Mouse (Mus musculus): ENCODE measurements around the gene Atp5d. TPM values are rescaled to one million over a fixed set of nuclear protein-coding genes. Genes with fewer than 3 reads are reported as not detected.

Gene Atp5d
- polyA plus RNA-seq, 1 experiment, result 709 TPM

DNA sequence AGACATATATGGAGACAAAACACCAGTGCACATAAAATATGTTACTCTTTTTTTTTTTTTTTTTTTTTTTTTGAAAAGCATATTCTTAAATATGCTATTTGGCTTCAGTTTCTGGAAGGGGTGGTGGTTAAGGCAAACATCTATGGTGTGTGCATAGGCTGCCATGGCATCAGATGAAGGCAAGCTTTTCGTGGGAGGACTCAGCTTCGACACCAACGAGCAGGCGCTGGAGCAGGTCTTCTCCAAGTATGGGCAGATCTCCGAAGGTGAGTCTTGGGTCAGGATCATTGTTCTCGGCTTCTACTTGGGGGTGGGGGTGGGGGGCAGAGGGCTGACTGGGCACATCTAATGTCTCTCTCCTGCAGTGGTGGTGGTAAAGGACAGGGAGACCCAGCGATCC, 31.2 kb downstream of the Atp5d start:
- no peak for TF ChIP-seq CTCF (IDR thresholded peaks at IDR 0.05; ENCODE audit: insufficient read depth, low read length)
- no peak for TF ChIP-seq POLR2A (IDR thresholded peaks at IDR 0.05; ENCODE audit: borderline replicate concordance, extremely low read depth, low read depth, low read length)
- WGBS, result 90% methylated on average over 7 of the region's 7 CpGs
- Histone ChIP-seq H3K4me1 (ENCODE audit: control insufficient read depth, insufficient read depth, low read length) (peaks cover 10% of the 10 kb centered on the region), H3K4me3 (replicated peaks; ENCODE audit: extremely low read depth, low read depth, low read length) (no peak overlapping the region)
- no peak for DNase-seq

DNA sequence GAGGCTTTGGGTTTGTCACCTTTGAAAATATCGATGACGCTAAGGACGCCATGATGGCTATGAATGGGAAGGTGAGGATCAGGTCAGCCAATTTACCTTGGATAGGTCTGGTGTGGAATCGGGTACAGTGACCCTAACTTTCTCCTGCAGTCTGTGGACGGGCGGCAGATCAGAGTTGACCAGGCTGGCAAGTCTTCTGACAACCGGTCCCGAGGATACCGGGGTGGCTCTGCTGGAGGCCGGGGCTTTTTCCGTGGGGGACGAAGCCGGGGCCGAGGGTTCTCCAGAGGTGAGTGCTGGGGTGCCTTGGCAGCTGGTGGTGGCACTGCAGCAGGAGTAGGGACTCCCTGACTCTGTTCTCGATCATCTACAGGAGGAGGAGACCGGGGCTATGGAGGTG, 31.6 kb downstream of the Atp5d start:
- peaks cover 10% of the 10 kb centered on the region for H3K4me1 ChIP-seq (ENCODE audit: control insufficient read depth, insufficient read depth, low read length)
- WGBS, result 93% methylated on average over 16 of the region's 16 CpGs
- no peak overlapping the region for H3K4me3 ChIP-seq (replicated peaks; ENCODE audit: extremely low read depth, low read depth, low read length)
- TF ChIP-seq CTCF (IDR thresholded peaks at IDR 0.05; ENCODE audit: insufficient read depth, low read length), result no peak
- no peak for TF ChIP-seq POLR2A (IDR thresholded peaks at IDR 0.05; ENCODE audit: borderline replicate concordance, extremely low read depth, low read depth, low read length)
- no peak for DNase-seq

DNA sequence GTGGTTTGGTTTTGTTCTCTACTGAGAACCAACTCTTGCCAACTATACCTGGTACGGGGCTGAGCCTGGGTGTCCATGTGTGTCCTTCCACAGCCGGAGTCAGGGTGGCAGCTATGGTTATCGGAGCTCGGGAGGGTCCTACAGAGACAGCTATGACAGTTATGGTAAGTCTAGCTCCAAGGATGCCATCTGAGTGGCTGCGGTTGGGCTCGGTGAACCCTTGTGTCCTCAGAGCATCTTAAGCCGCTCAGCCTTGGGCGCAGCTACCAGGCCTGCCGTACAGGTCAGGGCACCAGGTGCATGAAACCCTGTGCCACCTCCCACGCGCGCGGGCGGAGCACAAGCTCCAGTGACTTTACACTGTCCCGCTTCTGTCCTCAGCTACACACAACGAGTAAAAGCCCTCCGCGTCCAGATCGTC, 32.2 kb downstream of the Atp5d start:
- TF ChIP-seq POLR2A (IDR thresholded peaks at IDR 0.05; ENCODE audit: borderline replicate concordance, extremely low read depth, low read depth, low read length) (no peak), CTCF (IDR thresholded peaks at IDR 0.05; ENCODE audit: insufficient read depth, low read length) (no peak)
- no peak for DNase-seq
- Histone ChIP-seq H3K4me1 (ENCODE audit: control insufficient read depth, insufficient read depth, low read length) (peaks cover 10% of the 10 kb centered on the region), H3K4me3 (replicated peaks; ENCODE audit: extremely low read depth, low read depth, low read length) (no peak overlapping the region)
- 94% methylated on average over 19 of the region's 19 CpGs for WGBS

DNA sequence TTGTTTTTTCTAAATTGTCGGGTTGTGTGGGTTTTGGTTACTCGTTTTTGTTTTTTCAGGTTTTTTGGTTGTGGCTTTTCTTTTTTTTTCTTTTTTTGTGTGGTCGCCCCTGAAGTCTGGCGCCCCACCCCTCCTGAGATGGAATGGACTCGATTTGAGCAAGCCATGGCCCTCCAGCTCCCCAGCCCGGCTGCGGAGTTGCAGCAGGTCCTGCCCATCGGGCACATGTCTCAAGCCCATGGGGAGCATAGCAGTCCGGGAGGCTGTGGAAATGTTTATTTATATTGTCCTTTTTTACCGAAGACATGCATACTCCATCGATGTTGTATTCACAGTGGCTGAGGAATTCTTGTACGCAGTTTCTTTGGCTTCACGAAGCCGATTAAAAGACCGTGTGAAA, 32.8 kb downstream of the Atp5d start:
- WGBS, result 78% methylated on average over 15 of the region's 15 CpGs
- TF ChIP-seq CTCF (IDR thresholded peaks at IDR 0.05; ENCODE audit: insufficient read depth, low read length), result no peak
- no peak for TF ChIP-seq POLR2A (IDR thresholded peaks at IDR 0.05; ENCODE audit: borderline replicate concordance, extremely low read depth, low read depth, low read length)
- no peak for DNase-seq
- no peak overlapping the region for H3K4me3 ChIP-seq (replicated peaks; ENCODE audit: extremely low read depth, low read depth, low read length)
- peaks cover 10% of the 10 kb centered on the region for H3K4me1 ChIP-seq (ENCODE audit: control insufficient read depth, insufficient read depth, low read length)

DNA sequence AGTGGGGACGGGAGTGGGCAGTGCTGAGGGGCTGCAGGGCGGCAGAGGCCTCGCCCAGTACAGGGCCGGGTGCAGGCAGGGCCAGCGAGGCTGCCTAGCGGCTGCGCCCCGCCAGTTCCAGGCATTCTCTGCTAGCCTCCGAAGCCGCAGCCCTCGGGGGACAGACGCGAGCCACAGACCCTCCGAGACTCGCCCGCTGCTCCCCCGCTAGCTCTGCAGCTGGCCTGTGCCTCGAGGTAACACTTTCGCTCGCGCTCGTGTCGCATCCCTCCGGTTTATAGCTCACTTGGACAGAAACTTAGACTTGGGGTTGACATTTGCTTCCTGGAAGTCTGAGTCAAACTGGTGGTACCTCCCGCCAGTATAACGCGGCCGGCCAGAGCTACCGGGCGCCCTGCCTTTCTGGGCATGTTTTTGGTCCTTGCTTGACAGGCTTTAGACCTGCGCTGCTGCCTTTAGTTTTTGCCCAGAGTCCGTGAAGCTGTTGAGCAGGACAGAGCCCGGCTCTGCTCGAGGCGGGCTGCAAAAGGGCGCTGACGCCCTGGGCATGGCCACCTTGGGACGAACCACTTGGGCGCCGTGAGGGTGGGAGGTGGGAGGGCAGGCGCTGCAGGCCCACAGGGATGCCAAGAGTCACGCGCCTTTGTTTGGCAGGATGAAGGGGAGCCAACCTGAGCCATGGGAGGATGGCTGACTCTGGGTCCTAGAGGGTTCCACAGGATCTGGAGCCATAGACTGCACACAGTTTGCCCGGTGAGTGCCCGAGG, 33.5 kb downstream of the Atp5d start:
- Histone ChIP-seq H3K4me3 (replicated peaks; ENCODE audit: extremely low read depth, low read depth, low read length) (no peak overlapping the region), H3K4me1 (ENCODE audit: control insufficient read depth, insufficient read depth, low read length) (peaks cover 10% of the 10 kb centered on the region)
- no peak for DNase-seq
- WGBS, result 84% methylated on average over 45 of the region's 45 CpGs
- TF ChIP-seq POLR2A (IDR thresholded peaks at IDR 0.05; ENCODE audit: borderline replicate concordance, extremely low read depth, low read depth, low read length) (no peak), CTCF (IDR thresholded peaks at IDR 0.05; ENCODE audit: insufficient read depth, low read length) (no peak)

DNA sequence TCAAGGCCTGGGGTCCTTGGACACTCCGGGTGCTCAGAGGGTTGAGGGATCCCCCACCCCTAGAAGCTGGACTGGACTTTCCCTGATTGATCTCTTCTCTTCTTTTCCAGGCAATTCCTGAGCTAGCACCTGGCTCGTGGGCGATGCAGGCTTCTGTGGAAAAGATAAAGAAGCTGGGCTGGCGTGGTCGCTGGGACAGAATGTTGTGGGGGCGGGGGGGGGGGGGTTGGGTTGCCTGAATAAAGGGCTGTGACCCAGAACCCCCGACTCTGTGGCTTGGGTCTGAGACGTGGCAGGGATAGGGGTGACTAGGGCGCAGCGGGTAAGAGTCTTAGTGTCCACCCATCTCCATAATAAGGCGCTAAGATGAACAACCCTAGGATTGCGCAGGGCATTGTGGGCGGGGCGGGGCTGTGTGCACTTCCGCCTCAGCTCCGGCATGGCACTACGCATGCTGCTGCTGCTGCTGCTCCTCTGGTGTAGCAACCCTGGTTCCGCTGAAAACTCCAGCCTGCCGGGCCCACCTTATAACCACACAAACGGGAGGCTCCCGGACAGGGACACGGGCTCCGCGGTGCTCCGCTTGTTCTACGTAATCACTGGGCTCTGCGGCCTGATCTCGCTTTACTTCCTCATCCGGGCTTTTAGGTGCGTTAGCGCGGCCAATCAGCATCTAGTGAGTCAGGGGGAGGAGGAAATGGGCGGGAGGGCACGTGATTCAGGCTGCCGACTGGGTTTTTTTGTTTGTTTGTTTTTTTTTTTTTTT, 34.3 kb downstream of the Atp5d start, which contains the start of gene 1600002K03Rik:
1600002K03Rik (plus strand) TSS at position 418 of the 766 bp plus-strand sequence.
- TF ChIP-seq CTCF (IDR thresholded peaks at IDR 0.05; ENCODE audit: insufficient read depth, low read length), result no peak
- TF ChIP-seq POLR2A (IDR thresholded peaks at IDR 0.05; ENCODE audit: borderline replicate concordance, extremely low read depth, low read depth, low read length), result peak; percentile 83; the same call in 1 of the 2 replicates
- Histone ChIP-seq H3K4me1 (ENCODE audit: control insufficient read depth, insufficient read depth, low read length) (peaks cover 8% of the 10 kb centered on the region), H3K4me3 (replicated peaks; ENCODE audit: extremely low read depth, low read depth, low read length) (peak within 1 kb of the TSS; percentile 86)
- peak; percentile 92 for DNase-seq
- WGBS, result 9% methylated on average over 35 of the region's 35 CpGs

DNA sequence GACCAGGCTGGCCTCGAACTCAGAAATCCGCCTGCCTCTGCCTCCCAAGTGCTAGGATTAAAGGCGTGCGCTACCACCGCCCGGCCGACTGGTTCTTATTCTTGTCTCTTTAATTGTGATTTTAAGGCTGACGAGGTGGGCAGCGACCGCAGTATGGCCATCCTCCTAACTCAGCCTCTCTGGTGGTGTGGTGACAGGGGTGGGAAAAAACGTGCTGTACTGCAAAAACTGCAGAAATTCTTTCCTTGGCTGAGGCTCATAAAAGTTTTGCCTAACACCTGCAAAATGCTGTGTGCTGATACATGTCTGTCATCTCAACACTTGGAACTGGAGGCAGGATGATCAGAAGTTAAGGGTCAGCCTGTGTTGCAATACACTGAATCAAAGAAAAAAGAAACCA, 34.9 kb downstream of the Atp5d start:
- Histone ChIP-seq H3K4me1 (ENCODE audit: control insufficient read depth, insufficient read depth, low read length) (peaks cover 7% of the 10 kb centered on the region), H3K4me3 (replicated peaks; ENCODE audit: extremely low read depth, low read depth, low read length) (peak overlapping the region; percentile 46)
- no peak for TF ChIP-seq CTCF (IDR thresholded peaks at IDR 0.05; ENCODE audit: insufficient read depth, low read length)
- DNase-seq, result peak; percentile 46
- 9% methylated on average over 11 of the region's 11 CpGs for WGBS

DNA sequence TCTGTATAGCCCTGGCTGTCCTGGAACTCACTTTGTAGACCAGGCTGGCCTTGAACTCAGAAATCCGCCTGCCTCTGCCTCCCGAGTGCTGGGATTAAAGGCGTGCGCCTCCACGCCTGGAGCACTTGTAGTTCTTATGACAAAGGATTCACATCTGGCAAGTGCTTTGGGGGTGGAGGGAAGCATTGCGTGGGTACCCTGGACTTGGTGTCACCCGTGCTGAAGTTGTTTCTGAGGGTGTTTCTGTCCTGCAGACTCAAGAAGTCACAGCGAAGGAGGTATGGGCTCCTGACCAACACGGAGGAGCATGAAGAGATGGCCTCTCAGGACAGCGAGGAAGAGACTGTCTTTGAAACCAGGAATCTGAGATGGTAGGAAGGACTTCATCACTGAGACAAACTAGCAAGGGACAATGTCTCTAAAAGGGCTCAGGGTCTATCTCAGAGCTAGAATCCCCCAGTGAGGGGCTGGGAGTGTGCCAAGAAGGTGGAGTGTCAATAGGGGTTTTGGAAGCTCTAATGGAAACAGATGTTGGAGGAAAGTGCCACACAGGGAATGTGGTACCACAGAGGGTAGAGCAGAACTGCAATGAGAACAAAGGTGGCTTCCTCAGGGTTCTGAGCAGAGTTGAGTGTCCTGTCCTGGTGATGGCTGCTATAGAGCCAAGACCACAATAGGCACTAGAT, 35.7 kb downstream of the Atp5d start:
- WGBS, result 85% methylated on average over 10 of the region's 10 CpGs
- DNase-seq, result no peak

DNA sequence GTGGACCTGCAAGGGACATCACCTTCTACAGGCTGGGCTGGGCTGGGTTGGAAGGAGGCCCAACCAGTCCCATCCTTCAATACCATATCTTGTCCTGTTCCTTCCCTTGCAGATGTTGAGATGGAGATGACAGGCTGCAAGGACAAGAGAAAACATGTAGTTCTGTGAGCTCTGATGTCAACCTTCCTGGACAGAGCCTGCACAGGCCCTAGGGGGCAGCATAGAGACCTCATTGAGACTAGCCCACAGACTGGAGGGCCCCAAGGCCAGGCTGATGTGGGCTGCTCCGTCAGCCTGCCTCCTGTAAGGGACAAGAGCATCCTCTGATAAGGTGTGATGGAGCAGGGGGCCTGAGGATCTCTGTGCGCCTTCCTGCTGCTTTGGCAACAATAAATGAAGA, 36.3 kb downstream of the Atp5d start:
- no peak overlapping the region for H3K4me3 ChIP-seq (replicated peaks; ENCODE audit: extremely low read depth, low read depth, low read length)
- no peak for DNase-seq
- peak; percentile 49; the same call in 1 of the 2 replicates for TF ChIP-seq CTCF (IDR thresholded peaks at IDR 0.05; ENCODE audit: insufficient read depth, low read length)
- no peak for TF ChIP-seq POLR2A (IDR thresholded peaks at IDR 0.05; ENCODE audit: borderline replicate concordance, extremely low read depth, low read depth, low read length)
- WGBS, result 60% methylated on average over 2 of the region's 2 CpGs
- peaks cover 5% of the 10 kb centered on the region for H3K4me1 ChIP-seq (ENCODE audit: control insufficient read depth, insufficient read depth, low read length)

More for the DNA sequence above, 35.7 kb downstream of the Atp5d start:
- no peak for TF ChIP-seq POLR2A (IDR thresholded peaks at IDR 0.05; ENCODE audit: borderline replicate concordance, extremely low read depth, low read depth, low read length)
- TF ChIP-seq CTCF (IDR thresholded peaks at IDR 0.05; ENCODE audit: insufficient read depth, low read length), result no peak
- no peak overlapping the region for H3K4me3 ChIP-seq (replicated peaks; ENCODE audit: extremely low read depth, low read depth, low read length)
- H3K4me1 ChIP-seq (ENCODE audit: control insufficient read depth, insufficient read depth, low read length), result peaks cover 5% of the 10 kb centered on the region

Data from lung, adult 2 months (tissue).